Mouse (Mus musculus): ENCODE measurements at regions not wholly inside any gene's neighbourhood (a gene's known extent, or its start where the extent isn't known, plus 50 kb on each side); places are given as distances from the start of the nearest gene placed in this dataset.
"Not testable (repeated sequence)": the region's sequence is repeated elsewhere in the genome, so short reads cannot be mapped to it uniquely, and the experiment has no call there.

DNA sequence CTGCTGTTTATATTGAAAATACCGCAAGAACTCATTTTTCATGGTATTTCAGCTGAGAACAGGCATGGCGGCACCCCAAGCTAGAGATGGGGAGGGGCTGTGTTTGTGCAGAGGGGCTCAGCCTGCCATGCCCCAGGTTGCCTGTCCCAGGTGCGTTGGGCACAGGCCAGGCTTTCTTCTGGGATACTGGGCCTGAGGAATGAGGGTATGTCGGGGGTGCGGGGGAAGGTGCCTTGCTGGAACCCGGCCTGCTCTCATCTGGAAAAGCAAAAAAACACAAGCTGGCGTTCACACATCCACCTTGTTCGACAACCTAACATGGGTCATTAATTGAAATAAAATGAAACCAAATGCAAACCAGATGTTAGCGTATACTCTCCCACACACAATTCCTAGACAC is 142.2 kb upstream of the Adamts18 start:
- H3K4me1 ChIP-seq (ENCODE audit: control insufficient read depth in 2 of 2, insufficient read depth in 2 of 2, low read length in 2 of 2): no peaks in the 10 kb centered on the region
- WGBS: 84% methylated on average over 9 of the region's 9 CpGs
- no peak overlapping the region for H3K27ac ChIP-seq (replicated peaks in 1 of 2; ENCODE audit: control insufficient read depth in 1 of 2, insufficient read depth in 1 of 2, low read depth in 2 of 2, low read length in 2 of 2)
- H3K4me3 ChIP-seq (ENCODE audit: control insufficient read depth in 1 of 2, insufficient read depth in 1 of 2, low read depth in 1 of 2, low read length in 2 of 2): no peak overlapping the region
- no peaks in the 10 kb centered on the region for H3K27me3 ChIP-seq (ENCODE audit: control insufficient read depth, insufficient read depth, low read length)
- no peaks in the 10 kb centered on the region for H3K9me3 ChIP-seq (ENCODE audit: control insufficient read depth, low read length)
- H3K36me3 ChIP-seq (ENCODE audit: control insufficient read depth, insufficient read depth, low read length): no peaks in the 10 kb centered on the region
- H3K4me2 ChIP-seq (ENCODE audit: low read length): no peak overlapping the region
- H3K9ac ChIP-seq (ENCODE audit: low read length): no peak overlapping the region
- ATAC-seq (ENCODE audit: insufficient number of reproducible peaks, insufficient read depth, low FRiP score, low read depth): no peak

- no peak overlapping the region for H3K4me2 ChIP-seq (ENCODE audit: low read length)
- no peaks in the 10 kb centered on the region for H3K36me3 ChIP-seq (ENCODE audit: control insufficient read depth, insufficient read depth, low read length)
- H3K9me3 ChIP-seq (ENCODE audit: control insufficient read depth, low read length): no peaks in the 10 kb centered on the region
- no peak for ATAC-seq (ENCODE audit: insufficient number of reproducible peaks, insufficient read depth, low FRiP score, low read depth)
- no peaks in the 10 kb centered on the region for H3K27me3 ChIP-seq (ENCODE audit: control insufficient read depth, insufficient read depth, low read length)
- H3K4me1 ChIP-seq (ENCODE audit: control insufficient read depth in 2 of 2, insufficient read depth in 2 of 2, low read length in 2 of 2): peaks cover 0 to 2% of the 10 kb centered on the region in 2 experiments; a peak in 1 of 4 replicates
- WGBS: 60% methylated on average over 6 of the region's 6 CpGs
- no peak overlapping the region for H3K27ac ChIP-seq (replicated peaks in 1 of 2; ENCODE audit: control insufficient read depth in 1 of 2, insufficient read depth in 1 of 2, low read depth in 2 of 2, low read length in 2 of 2)
- H3K9ac ChIP-seq (ENCODE audit: low read length): no peak overlapping the region
- no peak overlapping the region for H3K4me3 ChIP-seq (ENCODE audit: control insufficient read depth in 1 of 2, insufficient read depth in 1 of 2, low read depth in 1 of 2, low read length in 2 of 2)
Measured at GRCm38 (mm10) chr8:113998881-113999280, 134.5 kb upstream of the Nudt7 start.

DNA sequence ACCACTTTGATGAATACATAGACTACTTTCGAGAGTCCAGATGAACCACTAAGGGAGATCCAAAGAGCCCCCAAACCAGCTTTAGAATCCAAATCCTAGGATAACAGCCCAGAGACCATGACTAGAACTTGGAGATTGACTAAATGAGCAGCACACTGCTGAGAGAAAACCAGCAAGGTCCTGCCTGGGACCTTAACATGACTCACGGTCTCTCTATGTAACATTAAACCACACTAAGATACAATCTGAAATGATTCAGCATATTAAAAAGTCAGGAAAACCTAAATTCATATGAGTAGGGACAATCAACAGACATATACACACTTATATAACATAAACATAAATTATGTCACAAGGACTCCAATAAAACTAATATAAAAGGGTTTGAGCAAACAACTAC is 131.7 kb upstream of the Nudt7 start:
- peaks cover 0 to 2% of the 10 kb centered on the region in 2 experiments; a peak in 1 of 4 replicates for H3K4me1 ChIP-seq (ENCODE audit: control insufficient read depth in 2 of 2, insufficient read depth in 2 of 2, low read length in 2 of 2)
- H3K27me3 ChIP-seq (ENCODE audit: control insufficient read depth, insufficient read depth, low read length): no peaks in the 10 kb centered on the region
- H3K27ac ChIP-seq (replicated peaks in 1 of 2; ENCODE audit: control insufficient read depth in 1 of 2, insufficient read depth in 1 of 2, low read depth in 2 of 2, low read length in 2 of 2): no peak overlapping the region
- no peaks in the 10 kb centered on the region for H3K36me3 ChIP-seq (ENCODE audit: control insufficient read depth, insufficient read depth, low read length)
- no peak for ATAC-seq (ENCODE audit: insufficient number of reproducible peaks, insufficient read depth, low FRiP score, low read depth)
- no peaks in the 10 kb centered on the region for H3K9me3 ChIP-seq (ENCODE audit: control insufficient read depth, low read length)
- no peak overlapping the region for H3K4me3 ChIP-seq (ENCODE audit: control insufficient read depth in 1 of 2, insufficient read depth in 1 of 2, low read depth in 1 of 2, low read length in 2 of 2)
- H3K9ac ChIP-seq (ENCODE audit: low read length): no peak overlapping the region
- no peak overlapping the region for H3K4me2 ChIP-seq (ENCODE audit: low read length)
- WGBS: 81% methylated on average over 2 of the region's 2 CpGs

DNA sequence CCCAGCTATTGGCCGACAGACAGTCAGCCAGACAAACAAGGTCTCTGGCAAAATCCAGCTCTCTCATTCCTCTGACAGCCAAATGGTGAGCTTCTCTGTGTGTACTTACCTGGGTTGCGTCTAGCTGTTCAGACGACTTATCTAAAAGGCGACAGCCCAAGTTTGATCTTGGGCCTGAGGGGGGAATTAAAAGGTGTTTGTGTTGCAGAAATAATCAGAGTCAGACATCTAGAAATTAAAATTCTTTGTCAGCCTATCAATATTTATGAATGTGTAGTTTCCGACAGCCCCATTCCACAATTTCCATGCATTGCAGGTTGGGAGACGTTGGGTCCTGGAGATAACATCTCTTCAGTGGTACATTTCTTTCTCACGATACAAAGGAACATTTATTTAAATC is 128.9 kb upstream of the Nudt7 start:
- no peaks in the 10 kb centered on the region for H3K27me3 ChIP-seq (ENCODE audit: control insufficient read depth, insufficient read depth, low read length)
- WGBS: 62% methylated on average over 7 of the region's 7 CpGs
- no peak overlapping the region for H3K4me2 ChIP-seq (ENCODE audit: low read length)
- no peak overlapping the region for H3K4me3 ChIP-seq (ENCODE audit: control insufficient read depth in 1 of 2, insufficient read depth in 1 of 2, low read depth in 1 of 2, low read length in 2 of 2)
- H3K27ac ChIP-seq (replicated peaks in 1 of 2; ENCODE audit: control insufficient read depth in 1 of 2, insufficient read depth in 1 of 2, low read depth in 2 of 2, low read length in 2 of 2): no peak overlapping the region
- H3K4me1 ChIP-seq (ENCODE audit: control insufficient read depth in 2 of 2, insufficient read depth in 2 of 2, low read length in 2 of 2): peaks cover 0 to 2% of the 10 kb centered on the region in 2 experiments; a peak in 1 of 4 replicates
- H3K9me3 ChIP-seq (ENCODE audit: control insufficient read depth, low read length): no peaks in the 10 kb centered on the region
- H3K9ac ChIP-seq (ENCODE audit: low read length): no peak overlapping the region
- H3K36me3 ChIP-seq (ENCODE audit: control insufficient read depth, insufficient read depth, low read length): no peaks in the 10 kb centered on the region
- no peak for ATAC-seq (ENCODE audit: insufficient number of reproducible peaks, insufficient read depth, low FRiP score, low read depth)

GRCm38 (mm10) chr8:114006587-114006986 is 126.8 kb upstream of the Nudt7 start:
- WGBS: 78% methylated on average over 5 of the region's 5 CpGs
- H3K4me2 ChIP-seq (ENCODE audit: low read length): no peak overlapping the region
- no peak overlapping the region for H3K4me3 ChIP-seq (ENCODE audit: control insufficient read depth in 1 of 2, insufficient read depth in 1 of 2, low read depth in 1 of 2, low read length in 2 of 2)

DNA sequence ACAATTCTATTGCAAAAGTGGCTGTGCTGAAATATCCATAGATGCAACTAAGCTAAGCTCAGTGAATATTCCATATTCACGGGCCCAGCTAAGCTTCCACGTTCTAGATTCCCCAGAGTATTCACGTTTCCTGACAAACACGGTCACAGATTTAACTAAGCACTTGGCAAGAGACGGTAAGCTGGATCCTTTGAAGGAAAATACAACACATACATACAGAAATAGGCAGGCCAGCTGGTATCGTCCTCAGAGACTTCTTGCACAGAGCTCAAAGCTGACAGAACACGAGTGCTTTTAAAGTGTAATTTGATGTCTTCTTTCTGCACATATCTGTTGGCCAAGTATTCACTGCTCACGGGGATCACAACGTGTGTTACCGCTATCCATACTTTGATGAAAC is 126.3 kb upstream of the Nudt7 start:
- no peak for ATAC-seq (ENCODE audit: insufficient number of reproducible peaks, insufficient read depth, low FRiP score, low read depth)
- H3K4me3 ChIP-seq (ENCODE audit: control insufficient read depth in 1 of 2, insufficient read depth in 1 of 2, low read depth in 1 of 2, low read length in 2 of 2): no peak overlapping the region
- H3K27ac ChIP-seq (replicated peaks in 1 of 2; ENCODE audit: control insufficient read depth in 1 of 2, insufficient read depth in 1 of 2, low read depth in 2 of 2, low read length in 2 of 2): no peak overlapping the region
- H3K9me3 ChIP-seq (ENCODE audit: control insufficient read depth, low read length): no peaks in the 10 kb centered on the region
- H3K27me3 ChIP-seq (ENCODE audit: control insufficient read depth, insufficient read depth, low read length): no peaks in the 10 kb centered on the region
- H3K9ac ChIP-seq (ENCODE audit: low read length): no peak overlapping the region
- H3K36me3 ChIP-seq (ENCODE audit: control insufficient read depth, insufficient read depth, low read length): no peaks in the 10 kb centered on the region
- 58% methylated on average over 10 of the region's 10 CpGs for WGBS
- no peak overlapping the region for H3K4me2 ChIP-seq (ENCODE audit: low read length)
- H3K4me1 ChIP-seq (ENCODE audit: control insufficient read depth in 2 of 2, insufficient read depth in 2 of 2, low read length in 2 of 2): no peaks in the 10 kb centered on the region

More at GRCm38 (mm10) chr8:114006587-114006986, 126.8 kb upstream of the Nudt7 start:
- Histone ChIP-seq H3K27me3 (ENCODE audit: control insufficient read depth, insufficient read depth, low read length) (no peaks in the 10 kb centered on the region), H3K9ac (ENCODE audit: low read length) (no peak overlapping the region), H3K9me3 (ENCODE audit: control insufficient read depth, low read length) (no peaks in the 10 kb centered on the region), H3K4me1 (ENCODE audit: control insufficient read depth in 2 of 2, insufficient read depth in 2 of 2, low read length in 2 of 2) (no peaks in the 10 kb centered on the region), H3K27ac (replicated peaks in 1 of 2; ENCODE audit: control insufficient read depth in 1 of 2, insufficient read depth in 1 of 2, low read depth in 2 of 2, low read length in 2 of 2) (no peak overlapping the region), H3K36me3 (ENCODE audit: control insufficient read depth, insufficient read depth, low read length) (no peaks in the 10 kb centered on the region)
- ATAC-seq (ENCODE audit: insufficient number of reproducible peaks, insufficient read depth, low FRiP score, low read depth): no peak

DNA sequence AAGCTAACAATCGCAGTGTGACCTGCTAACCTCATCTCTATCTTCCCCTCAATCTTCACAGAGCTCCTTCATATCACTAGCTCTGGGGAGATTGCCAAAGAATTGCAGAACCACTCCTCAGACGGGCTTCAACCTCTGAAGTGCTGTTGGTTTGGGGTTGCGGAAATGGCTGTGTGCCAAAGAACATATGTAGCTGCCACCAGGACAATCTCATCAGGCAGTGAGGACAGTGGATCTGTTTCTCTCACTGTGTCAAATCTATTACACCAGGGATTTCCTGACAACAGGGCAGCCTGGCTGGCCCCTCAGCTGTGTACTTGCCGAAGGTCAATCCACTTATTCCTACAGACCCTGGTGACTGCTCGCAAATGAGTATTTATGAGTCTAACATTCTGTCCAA is 115.0 kb upstream of the Nudt7 start:
- no peak overlapping the region for H3K9ac ChIP-seq (ENCODE audit: low read length)
- no peaks in the 10 kb centered on the region for H3K9me3 ChIP-seq (ENCODE audit: control insufficient read depth, low read length)
- H3K27me3 ChIP-seq (ENCODE audit: control insufficient read depth, insufficient read depth, low read length): peaks cover 5% of the 10 kb centered on the region; the same call in 1 of the 2 replicates
- peak overlapping the region; percentile 69 to 70 for H3K27ac ChIP-seq (replicated peaks in 1 of 2; ENCODE audit: control insufficient read depth in 1 of 2, insufficient read depth in 1 of 2, low read depth in 2 of 2, low read length in 2 of 2)
- peak overlapping the region; percentile 43 for H3K4me2 ChIP-seq (ENCODE audit: low read length)
- peaks cover 7 to 17% of the 10 kb centered on the region in 2 experiments for H3K4me1 ChIP-seq (ENCODE audit: control insufficient read depth in 2 of 2, insufficient read depth in 2 of 2, low read length in 2 of 2)
- H3K4me3 ChIP-seq (ENCODE audit: control insufficient read depth in 1 of 2, insufficient read depth in 1 of 2, low read depth in 1 of 2, low read length in 2 of 2): no peak overlapping the region
- H3K36me3 ChIP-seq (ENCODE audit: control insufficient read depth, insufficient read depth, low read length): no peaks in the 10 kb centered on the region
- WGBS: 6% methylated on average over 5 of the region's 5 CpGs
- ATAC-seq (ENCODE audit: insufficient number of reproducible peaks, insufficient read depth, low FRiP score, low read depth): peak; percentile 83

DNA sequence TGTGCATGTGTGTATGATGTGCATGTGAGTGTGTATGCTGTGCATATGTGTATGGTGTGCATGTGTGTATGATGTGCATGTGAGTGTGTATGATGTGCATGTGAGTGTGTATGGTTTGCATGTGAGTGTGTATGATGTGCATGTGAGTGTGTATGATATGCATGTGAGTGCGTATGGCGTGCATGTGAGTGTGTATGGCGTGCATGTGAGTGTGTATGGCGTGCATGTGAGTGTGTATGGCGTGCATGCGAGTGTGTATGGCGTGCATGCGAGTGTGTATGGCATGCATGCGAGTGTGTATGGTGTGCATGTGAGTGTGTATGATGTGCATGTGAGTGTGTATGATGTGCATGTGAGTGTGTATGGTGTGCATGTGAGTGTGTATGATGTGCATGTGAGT is 103.2 kb upstream of the Nudt7 start:
- H3K9me3 ChIP-seq (ENCODE audit: control insufficient read depth, low read length); ATAC-seq (ENCODE audit: insufficient number of reproducible peaks, insufficient read depth, low FRiP score, low read depth); H3K4me1 ChIP-seq (ENCODE audit: control insufficient read depth in 2 of 2, insufficient read depth in 2 of 2, low read length in 2 of 2); H3K4me3 ChIP-seq (ENCODE audit: control insufficient read depth in 1 of 2, insufficient read depth in 1 of 2, low read depth in 1 of 2, low read length in 2 of 2); H3K27me3 ChIP-seq (ENCODE audit: control insufficient read depth, insufficient read depth, low read length); H3K36me3 ChIP-seq (ENCODE audit: control insufficient read depth, insufficient read depth, low read length); H3K4me2 ChIP-seq (ENCODE audit: low read length); H3K27ac ChIP-seq (replicated peaks in 1 of 2; ENCODE audit: control insufficient read depth in 1 of 2, insufficient read depth in 1 of 2, low read depth in 2 of 2, low read length in 2 of 2); H3K9ac ChIP-seq (ENCODE audit: low read length): not testable (repeated sequence)
- WGBS: 93% methylated on average over 9 of the region's 9 CpGs
